Mouse (Mus musculus) gastrocnemius, adult 8-10 months (tissue): Measurements from ENCODE around the gene Myh14. TPM values are rescaled to one million over a fixed set of nuclear protein-coding genes. Genes with fewer than 3 reads are reported as not detected.
"Not testable (repeated sequence)": the region's sequence is repeated elsewhere in the genome, so short reads cannot be mapped to it uniquely, and the experiment has no call there.

Source experiments
- DNase-seq, 2 experiments: peaks; one replicate each; pipeline ENCODE4 v3.0.0; 2022; ENCODE audit warnings: low spot score in 2 of 2
- total RNA-seq, 4 experiments: library from RNA; stranded (reverse); gene quantifications; 2 replicates each; pipeline ENCODE4 v1.2.4; 2022

Myh14 gene
- 10 to 100 TPM; 38.7 to 58.3 (median 42.5) TPM for total RNA-seq

DNA sequence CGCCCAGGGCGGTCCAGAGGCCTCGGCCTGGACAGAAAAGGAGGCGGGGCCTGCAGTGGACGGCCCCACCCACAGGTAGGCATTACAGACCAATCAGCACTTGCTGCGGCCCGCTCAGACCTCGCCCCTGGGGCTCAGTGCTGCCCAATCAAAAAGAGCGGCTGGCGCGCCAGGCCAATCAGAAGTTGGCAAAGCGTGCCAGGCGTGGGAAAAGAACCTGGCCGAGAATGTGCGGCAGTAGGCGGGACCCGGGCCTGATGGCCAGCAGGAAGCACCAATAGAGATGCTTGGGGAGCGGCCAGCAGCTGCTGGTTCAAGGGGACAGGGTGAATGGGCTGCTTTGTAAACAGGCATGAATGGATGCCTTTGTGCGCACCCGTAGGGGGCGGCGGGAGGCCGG lies at the start of gene Myh14:
Gene Myh14 (minus strand): TSS at position 41 of the 400 bp plus-strand sequence.
- DNase-seq: peak; percentile 87 to 94

DNA sequence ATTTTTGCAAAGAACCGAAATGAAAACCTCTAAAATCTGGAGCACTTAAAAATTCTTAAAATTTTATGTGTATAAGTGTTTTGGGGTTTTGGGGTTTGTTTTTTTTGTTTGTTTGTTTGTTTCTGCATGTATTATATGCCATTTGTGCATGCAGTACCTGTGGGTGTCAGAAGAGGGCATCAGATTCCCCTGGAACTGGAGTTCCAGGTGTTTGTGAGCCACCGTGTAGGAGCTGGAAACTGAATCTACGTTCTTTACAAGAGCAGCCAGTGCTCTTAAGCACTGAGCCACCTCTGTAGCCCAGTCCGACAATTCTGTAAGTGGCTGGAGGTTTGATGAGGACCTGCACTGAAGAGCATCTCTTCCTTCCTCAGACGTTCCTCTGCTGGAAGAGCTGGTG lies 39.2 kb upstream of the Myh14 start:
- no peak for DNase-seq

DNA sequence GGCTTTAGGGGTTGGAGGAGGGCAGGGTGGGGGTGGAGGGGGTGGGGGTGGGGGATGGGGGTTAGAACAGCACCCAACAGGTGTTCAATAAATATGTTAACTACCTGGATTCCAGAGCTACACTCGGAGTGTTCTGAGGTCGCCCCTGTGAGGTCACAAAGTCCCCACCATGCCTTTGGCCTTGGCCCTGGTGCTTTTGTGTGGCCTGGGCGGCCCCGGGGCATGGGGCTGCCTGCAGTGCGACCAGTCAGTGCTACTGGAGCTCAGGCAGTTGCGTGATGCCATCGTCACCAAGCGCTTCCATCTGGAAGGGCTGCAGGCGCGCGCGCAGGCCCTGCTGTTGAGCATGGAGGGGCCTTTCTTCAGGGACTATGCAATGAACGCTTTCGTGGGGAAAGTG lies 37.9 kb upstream of the Myh14 start, which contains the start of gene Izumo2:
Gene Izumo2 (plus strand): TSS at position 169 of the 400 bp plus-strand sequence.
- no peak for DNase-seq

DNA sequence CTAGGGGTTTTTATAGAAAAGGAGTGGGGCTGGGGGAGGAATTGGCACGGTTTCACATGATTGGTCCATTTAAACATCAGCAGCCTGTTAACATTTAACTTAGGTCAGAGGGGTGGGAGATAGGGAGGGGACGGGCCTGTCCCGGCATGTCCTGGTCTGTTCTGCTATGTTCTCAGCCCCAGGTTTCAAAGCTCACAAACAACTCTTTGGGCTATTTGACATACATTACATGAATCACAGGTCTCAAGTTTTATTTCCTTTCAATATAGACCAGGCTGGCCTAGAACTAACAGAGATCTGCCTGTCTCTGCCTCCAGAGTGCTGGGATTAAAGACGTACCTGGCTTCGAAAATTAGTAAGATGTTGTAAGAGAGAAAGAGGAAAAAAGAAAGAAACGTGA lies 37.5 kb upstream of the Myh14 start:
- not testable (repeated sequence) for DNase-seq

DNA sequence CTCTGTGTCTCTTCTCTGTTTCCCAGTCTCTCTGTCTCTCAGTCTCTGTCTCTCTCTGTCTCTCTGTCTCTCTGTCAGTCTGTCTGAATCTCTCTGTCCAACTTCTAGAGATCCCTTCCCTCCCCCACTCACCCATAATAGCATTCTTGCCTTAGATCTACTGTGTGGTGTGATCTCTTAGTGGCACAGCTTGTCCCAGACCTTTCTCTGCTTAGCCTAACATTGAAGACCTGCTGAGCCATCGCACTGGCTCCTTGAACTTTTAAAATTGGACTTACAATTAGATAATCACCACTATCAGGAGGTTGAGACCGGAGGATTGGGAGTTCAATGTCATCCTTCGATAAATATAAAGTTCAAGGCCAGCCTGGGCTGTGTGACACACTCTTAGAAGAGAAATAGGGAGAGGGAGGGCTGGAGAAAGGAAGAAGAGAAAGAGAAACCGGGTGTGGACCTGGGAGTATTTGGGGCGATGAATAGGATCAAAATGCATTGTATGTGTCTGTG lies 36.6 kb upstream of the Myh14 start:
- no peak for DNase-seq

DNA sequence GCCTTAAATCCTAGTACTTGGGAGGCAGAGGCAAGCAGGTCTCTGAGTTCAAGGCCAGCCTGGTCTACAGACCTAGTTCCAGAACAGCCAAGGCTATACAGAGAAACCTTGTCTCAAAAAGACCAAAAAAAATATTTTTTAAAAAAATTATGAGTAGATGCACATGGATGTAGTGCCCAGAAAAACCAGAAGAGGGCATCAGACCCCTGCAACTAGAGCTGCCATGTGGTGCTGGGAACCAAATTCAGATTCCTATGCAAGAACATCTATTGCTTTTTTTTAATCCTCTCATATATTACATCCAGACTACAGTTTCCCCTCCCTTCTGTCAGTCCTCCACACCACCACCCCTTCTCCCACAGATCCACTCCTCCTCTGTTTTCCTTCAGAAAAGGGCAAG lies 35.7 kb upstream of the Myh14 start:
- no peak for DNase-seq

DNA sequence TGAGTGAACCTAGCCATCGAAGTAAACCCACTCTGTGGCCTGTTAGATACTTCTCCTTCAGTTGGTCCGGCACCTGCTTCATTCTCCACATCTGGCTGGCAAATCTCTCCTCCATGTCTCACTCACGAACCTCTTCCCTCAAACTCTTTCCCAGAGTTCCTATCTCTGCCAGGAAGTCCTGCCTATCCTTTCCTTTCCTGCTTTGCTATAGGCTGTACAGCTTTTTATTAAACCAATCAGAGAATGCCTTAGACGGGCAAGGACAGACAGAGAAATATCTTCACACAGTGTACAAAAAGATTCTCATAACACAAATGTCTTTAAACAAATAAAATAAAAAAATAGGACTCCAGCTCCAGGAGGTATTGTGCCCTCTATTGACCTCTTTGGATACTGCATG lies 34.4 kb upstream of the Myh14 start:
- DNase-seq: no peak

DNA sequence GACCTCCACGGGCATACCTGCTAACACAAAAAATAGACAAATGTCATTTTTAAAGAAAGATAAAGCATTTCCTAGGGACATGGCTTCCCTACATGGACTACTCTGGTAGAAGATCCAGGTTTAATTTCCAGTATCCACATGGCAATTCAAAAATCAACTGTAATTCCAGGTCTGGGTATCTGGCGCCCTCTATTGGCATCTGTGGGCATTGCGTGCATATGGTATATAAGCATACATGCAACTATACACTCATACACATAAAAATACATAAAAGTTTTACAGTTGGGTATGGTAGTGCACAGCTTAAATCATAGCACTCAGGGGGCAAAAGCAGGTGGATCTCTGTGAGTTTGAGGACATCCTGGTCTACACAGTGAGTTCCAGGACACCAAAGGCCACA lies 33.7 kb upstream of the Myh14 start:
- DNase-seq: no peak

DNA sequence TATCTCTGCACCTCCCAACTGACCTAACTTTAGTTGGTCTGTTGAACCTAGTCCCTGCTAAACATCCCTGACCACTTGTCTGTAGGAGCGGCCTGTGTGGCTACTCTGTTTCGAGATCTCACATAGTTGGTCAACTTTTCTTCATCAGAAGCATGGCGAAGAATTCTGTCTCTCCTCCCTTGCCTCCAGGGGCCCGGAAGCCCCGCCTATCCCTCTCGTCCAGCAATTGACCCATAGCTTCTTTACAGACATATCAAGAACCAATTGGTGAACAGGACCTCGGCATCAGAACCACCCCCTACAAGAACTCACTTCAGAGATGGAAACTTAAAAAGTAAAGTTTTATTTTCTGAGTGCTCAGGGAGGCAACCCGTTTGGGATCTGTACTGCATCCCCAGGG lies 32.3 kb upstream of the Myh14 start:
- DNase-seq: no peak

DNA sequence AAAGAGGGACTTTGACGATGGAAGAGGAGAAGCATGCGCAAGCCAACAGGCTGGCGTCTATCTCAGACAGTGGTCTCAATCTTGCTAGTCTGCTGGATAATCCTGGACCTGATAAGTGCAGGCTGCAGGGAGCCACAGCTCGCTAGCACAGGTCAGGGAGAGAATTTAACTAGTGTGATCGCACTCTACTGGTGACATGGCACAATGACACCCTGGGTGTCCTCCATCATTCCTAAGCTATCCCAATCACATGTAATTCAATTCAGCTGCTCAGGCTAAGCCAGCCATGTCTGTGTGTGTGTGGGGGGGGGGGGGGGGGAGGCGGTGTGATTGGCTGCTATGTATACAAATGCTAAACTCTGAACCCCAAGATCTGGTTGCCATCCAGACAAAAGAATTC lies 31.3 kb upstream of the Myh14 start:
- DNase-seq: no peak

DNA sequence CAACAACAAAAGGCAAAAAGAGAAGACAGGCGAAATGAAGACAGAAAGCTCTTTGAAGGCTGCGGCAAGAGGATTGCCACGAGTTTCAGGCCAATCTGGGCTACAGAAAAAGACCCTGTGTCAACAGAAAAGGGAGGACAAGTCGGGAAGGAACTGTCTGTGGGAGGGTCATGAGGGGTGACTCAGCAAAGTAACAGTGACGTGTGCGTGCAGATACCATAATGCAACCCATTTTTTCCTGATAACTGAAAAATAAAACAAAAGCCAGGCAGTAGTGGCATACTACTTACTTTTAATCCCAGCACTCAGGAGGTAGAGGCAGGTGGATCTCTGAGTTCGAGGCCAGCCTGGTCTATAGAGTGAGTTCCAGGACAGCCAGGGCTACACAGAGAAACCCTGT lies 27.3 kb upstream of the Myh14 start:
- no peak for DNase-seq

DNA sequence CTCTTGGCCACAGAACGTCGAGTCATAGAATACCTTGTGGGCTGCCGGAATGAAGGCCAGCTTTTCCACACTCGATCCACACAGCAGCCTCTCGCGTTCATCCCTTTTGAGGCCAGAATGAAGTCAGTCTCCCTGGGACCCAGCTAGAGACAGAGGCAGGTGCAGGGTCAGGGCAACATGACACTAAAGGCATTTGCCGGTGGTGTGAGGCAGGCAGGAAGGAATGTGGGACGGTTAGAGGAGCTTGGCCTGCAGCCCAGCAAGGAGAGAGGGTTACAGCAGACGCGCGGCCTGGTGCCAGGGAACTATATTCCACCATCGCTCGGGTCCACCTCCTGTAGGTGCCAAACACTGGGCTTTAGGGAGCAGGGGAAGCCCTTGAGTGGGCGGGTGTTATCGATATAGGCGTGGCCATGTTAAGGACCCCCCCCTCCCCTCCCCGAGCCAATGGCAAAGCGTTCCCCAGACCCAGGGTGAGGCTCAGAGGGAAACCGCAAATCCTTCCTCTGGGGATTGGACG lies 26.6 kb upstream of the Myh14 start:
- DNase-seq: peak; percentile 67 to 86

DNA sequence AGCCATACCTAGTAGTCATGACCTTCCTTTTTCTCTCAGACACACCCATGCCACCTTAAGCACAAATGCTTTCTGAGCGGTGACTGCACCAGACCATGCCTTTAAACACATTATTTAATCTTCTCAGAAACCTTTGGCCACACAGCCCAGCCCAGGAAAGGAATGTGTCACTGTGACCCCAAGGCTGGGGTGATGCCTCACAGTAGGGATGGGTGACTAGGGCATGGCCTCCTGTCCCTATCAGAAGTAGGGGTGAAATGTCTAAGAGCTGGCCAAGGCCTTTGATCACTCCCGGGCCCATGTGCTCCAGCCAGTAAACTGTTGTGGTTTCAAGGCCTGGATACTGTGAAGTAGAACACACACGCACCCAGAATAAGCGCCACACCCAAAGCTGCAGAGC lies 24.6 kb upstream of the Myh14 start:
- no peak for DNase-seq

DNA sequence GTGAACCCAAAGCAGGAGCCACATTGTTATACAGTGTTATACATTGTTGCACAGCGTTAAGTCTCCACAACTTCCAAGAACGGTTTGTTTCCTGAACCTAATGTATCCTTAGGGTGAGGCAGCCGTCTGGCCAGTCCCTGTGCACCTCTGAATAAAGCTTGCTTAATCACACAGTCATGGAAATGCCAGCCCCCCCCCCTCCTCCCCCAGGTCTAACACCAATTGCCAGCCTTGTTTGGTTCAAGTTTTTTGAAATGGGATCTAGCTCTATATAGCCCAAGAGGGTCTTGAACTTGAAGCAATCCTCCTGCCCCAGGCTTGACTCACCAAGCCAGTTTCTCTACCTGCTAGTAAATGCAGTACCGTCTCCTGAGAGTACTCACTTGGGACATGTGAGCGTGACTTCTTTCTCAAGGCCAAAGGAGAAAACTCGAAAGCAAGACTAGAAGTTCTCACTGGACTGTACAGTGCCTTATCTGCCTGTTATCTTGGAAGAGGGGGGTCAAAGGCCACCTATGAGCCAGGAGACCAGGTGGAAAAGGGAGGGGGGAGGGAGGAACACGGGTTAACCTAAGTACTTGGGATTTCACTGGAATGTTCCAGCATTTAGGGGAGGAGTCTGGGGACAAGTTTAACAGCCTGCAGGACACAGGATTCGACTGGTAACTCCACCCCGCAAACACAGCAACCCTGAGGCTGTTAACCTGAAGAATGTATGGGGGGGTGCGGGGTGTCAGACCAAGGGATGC lies 23.0 kb upstream of the Myh14 start:
- no peak for DNase-seq

DNA sequence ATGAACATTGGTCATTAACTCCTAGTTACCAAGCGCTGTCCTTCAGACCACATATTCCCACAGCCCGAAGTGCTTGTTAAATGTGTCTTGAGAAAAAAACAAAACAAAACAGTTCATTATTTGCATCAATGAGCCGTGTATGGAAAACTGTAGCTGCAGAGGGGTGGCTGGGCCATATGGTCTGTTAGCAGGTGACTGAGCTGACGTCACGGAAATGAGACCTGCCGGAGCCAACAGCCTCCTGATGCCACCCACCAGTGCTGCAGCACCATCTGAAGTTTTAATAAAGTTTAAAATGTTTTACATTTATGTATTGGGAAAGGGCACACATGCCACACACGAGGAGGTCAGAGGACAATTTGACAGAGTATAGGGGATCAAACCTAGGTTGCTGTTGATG lies 18.7 kb upstream of the Myh14 start:
- DNase-seq: no peak

DNA sequence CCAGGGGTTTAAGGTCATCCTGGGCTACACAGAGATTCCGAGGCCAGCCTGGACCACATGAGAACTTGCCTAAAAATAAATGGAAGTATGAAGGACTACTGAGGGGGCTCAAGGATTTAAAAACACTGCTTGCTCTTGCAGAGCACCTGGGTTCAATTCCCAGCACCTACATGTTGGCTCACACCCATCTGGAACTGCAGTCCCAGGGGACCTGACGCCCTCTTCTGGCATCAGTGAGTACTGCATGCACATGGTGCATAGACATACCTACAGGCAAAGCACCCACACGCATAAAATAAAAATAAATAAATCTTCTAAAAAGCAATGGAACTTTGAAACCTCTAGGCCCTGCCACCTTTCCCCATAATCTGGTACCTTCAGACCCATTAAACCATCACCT lies 18.2 kb upstream of the Myh14 start:
- no peak for DNase-seq

DNA sequence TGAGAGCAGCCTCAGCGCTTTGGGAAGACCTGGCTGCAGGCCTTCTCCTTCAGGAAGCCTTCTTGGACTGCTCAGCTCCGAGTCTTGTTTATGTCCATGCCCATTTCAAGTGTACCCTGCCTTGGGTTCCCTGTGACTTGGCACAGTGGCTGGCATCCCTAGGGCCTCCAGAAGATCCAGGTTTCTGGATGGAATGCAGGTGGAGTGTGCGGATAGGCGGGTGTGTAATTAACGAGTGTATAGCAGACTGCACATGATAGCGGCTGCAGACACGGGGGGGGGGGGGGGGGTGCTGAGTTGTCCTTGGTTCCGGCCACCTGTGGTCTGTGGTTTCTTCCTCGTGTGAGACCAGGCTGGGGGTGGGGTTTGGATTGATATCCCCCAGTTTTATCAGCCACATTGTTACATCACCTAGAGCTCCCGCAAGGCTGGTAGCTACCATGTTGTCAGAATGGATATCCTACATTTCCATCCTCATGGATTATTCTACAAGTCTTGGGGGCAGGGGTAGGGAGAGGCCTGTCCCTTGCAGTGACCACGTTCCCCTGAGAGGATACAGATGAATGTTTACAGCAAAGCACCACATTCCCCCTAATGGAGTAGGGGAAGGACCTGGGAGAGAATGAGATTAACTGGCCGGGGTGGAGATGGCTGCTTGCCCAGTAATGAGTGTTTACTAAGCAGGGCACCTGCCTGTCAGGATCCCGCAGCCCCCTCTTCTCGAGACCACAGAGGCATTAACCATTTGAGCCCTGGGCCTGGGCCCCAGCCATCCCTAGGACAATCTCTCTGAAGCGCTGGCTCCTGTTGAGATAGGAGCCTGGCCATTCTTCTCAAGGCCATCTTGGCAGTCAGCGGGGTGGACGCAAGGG lies 15.1 kb upstream of the Myh14 start:
- DNase-seq: no peak

DNA sequence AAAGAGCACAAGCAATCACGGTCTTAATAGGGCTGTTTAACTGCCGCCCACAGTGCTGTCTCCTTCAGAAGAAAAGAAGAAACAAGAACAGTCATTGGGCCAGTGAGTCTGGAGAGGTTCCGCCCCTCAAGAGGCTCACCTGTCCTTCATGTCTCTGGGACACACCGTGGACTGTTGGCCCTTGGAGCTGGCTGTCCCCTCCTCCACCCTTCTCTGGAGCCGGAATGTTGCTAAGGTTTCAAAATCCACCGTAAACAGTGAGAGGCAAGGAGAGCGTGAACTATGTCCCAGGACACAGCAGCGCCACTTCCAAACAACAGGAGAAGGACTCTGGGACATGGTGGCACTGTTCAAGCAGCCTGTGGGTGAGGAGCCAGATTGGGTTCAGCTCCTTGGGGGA lies 13.0 kb upstream of the Myh14 start:
- DNase-seq: no peak

DNA sequence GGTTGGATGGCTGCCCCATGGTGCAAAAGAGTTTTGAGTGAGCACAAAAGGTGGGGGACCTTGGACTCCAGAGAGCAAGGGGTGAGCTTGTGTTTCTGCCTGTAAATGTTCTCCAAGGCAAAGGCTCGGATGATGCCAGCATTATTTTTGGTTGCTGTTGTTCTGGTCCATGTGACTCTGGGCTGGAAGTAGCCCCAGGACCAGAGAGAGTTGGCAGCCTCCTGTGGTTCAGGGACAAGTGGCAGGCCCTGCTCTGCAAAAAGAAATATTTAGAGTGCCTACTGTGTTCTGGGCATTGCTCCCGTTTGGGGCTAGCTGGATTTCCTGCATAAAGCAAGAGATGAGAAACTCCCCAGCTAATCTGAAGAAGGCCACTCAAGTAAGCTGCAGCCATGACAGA lies 6.0 kb upstream of the Myh14 start:
- DNase-seq: peak in 1 of 2 experiments; percentile 38

DNA sequence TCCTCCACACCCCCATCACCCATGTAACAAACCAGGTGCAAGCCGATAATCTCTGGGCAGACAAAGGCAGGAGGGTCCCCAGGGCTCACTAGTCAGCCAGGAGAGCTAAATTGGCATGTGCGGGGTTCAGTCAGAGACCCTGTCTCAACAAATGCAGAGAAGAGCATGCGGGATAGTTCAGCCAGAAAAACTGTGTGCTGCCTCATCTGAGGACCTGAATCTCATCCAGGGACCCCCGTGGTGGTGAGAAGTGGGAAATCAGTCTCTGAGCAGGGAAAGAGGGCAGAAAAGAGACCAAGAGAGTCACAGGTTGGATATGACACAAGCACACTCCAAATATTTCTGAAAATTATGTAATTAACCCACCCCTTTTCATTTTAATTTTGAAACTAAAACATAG lies 5.5 kb upstream of the Myh14 start:
- no peak for DNase-seq

DNA sequence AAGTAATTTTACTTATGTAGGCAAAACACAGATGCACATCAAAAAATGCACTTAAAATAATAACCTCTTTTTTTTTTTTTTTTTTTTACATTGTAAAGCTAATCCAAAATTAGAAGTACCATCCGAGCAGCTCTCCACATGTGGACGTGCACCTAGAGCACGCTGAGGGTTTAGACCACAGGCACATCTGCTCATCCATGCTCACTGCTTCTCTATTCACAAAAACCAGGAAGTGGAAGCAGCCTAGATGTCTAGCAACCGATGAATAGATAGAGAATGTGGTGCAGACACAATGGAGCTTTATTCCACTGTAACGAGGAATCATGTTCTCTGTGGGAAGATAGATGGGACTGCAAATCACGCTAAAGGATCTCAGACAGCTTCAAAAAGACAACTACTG lies 4.5 kb upstream of the Myh14 start:
- no peak for DNase-seq

DNA sequence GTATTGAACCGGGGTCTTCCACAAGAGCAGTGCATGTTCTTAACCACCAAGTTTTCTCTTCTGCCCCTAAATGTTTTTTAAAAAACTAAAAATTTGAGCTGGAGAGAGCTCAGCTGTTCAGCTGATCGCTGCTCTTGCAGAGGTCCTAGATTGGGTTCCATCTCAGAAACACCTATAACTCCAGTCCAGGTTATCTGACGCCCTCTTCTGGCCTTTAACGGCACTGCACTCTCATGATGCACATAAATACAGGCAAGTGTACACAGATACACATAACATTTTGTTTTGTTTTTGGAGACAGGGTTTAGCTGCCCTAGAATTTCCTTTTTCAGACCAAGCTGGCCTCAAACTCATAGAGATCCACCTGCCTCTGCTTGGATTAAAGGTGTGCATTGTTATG lies 3.9 kb upstream of the Myh14 start:
- no peak for DNase-seq
